Mouse (Mus musculus): ENCODE measurements at regions not wholly inside any gene's neighbourhood (a gene's known extent, or its start where the extent isn't known, plus 50 kb on each side); places are given as distances from the start of the nearest gene placed in this dataset.

DNA sequence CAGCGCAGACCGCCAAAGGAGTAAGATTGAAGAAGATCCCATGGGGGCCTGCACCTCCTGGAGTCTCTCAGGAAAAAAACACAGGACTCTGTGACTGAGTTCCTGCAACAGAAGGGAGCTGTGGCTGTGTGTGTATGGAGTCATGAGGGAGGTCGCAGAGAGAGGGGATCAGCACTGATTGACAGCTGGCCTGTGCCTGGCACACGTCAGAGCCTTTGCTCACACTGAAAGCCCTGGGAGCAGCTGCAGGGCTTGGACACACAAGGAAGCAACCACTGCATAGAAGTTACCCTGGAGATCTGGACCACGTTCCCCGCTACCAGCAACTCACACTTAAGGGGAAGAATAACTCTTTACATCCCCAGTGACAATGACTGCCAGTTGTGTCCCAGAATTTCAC lies 92.3 kb upstream of the Lgalsl start:
- no peak for DNase-seq (ENCODE audit: inconsistent age in 2 of 2, low spot score in 1 of 2)

DNA sequence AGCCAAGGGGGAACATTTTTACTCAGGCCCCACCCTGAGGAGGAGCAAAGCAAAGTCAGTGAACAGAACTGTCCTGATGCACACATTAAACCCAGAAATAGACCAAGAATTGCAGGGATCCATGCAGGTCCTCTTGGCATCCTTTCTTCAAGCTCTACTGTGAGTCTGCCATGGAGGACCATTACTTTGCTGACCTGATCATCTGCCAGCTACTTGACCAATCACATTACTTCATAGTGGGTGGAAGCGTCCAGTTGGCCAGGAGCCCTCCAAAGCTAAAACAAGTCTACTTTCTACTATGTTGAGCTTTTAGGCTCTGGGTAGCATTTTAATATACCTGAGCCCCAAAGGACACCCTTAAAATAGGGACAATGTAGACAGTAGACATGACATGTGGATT lies 98.6 kb upstream of the Lgalsl start:
- DNase-seq (ENCODE audit: inconsistent age in 2 of 2, low spot score in 1 of 2): no peak

DNA sequence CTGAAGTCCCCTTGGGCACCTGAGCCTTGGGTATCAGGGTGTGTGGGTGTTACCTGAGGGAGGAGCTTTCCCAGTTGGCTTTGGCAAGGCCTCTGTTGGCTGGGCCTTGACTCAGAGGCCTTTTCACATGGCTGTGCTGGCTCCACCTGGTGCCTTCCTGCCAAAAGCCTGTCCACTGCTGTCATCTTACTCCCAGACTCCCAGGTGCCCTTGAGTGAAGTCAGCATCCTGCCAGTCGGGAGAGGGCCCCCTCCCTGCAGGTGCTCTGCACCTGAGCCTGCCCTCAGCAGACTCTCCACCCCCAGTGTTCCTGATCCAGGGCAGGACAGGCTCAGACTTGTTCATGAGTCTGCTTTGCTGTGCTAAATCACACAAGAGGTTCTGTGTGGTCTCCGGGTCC lies 99.2 kb upstream of the Lgalsl start:
- no peak for DNase-seq (ENCODE audit: inconsistent age in 2 of 2, low spot score in 1 of 2)

DNA sequence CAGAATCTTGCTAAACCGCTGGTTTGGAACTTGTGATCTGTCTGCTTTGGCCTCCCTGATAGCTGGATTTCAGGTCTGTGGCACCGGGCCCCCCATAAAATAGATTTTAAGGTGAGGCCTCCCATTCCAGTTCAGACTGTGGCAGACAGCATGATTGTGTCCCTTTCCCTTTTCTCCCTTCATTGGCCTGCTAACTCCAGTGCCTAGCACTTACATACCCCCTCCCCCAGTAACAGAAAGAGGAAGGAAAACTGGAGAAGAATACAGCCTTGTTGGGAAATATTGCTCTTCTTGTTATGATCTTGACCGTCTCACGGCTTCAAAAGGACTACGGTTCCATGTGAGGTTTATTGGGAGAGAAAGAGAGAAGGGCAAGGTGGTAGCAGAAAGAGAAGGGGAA lies 99.7 kb upstream of the Lgalsl start:
- no peak for DNase-seq (ENCODE audit: inconsistent age in 2 of 2, low spot score in 1 of 2)

DNA sequence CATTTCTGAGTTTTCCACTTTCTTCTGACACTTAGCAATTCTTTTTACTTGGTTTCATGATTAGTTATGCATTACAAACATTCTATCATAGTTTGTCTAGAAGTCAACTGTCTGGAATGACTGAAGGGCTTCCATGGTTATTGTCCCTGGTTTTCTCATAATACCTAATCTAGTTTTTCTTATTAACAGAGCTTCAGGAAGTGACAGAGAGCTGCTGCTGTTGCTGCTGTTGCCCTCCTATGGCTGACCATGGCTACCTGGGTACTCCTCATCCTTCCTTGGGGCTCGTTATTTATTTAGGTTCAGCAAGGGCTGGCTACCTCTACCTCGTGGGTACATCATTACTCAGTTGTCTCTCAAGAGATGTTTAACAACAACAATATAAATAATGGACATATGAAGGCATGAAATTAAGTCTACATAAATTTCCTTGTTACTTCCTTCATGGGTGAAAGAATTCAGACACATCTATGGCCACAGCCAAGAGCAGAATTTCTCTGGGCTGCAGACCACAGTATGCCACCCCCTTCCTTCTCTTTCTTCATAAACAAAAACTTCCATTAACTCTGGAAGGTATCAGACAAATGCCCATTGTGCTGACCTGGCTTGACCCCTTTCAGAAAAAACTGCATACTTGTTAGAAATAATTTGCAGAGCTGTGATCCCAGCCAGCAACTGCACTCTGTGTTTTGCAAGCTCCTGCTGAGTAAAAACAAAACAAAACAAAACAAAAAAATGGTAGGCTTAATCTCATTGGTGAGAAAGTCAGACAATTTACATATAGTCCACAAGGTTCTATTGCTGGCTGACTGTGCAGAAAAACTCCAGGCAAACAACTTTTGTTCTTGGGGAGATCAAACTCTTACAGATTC lies 103.6 kb upstream of the Lgalsl start:
- DNase-seq (ENCODE audit: inconsistent age in 2 of 2, low spot score in 1 of 2): no peak

DNA sequence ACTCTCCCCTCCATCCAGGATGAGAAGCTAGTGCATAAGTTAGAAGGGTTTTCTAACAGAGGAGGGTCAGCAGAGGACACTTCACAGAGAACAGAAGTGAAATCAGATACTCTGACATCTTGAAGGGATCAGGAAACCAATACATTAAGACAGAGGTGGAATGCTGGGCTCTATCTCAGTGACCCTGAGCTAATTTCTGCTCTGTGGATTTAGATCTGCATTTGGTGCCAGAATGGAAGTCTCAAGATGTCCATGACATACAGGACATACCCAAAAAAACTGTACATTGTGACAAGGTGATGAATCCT lies 104.2 kb upstream of the Lgalsl start:
- no peak for DNase-seq (ENCODE audit: inconsistent age in 2 of 2, low spot score in 1 of 2)

DNA sequence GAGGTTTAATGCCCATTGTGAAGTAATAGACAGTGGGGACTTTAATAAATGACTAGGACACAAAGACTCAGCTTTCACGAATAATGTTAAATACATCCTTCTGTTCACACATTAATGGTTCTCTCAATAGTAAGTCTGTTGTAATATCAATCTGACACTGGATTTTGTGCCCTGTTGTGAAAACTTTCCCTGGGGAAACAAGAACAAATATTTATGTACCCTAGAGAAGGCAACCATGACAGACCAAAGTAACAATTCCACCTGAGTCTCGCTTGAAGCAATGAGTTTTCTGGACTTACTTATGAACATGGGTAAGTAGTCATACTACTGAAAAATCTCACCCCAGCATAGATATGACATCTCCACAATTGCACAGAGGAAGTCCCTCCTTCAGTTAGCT lies 105.1 kb upstream of the Lgalsl start:
- no peak for DNase-seq (ENCODE audit: inconsistent age in 2 of 2, low spot score in 1 of 2)

DNA sequence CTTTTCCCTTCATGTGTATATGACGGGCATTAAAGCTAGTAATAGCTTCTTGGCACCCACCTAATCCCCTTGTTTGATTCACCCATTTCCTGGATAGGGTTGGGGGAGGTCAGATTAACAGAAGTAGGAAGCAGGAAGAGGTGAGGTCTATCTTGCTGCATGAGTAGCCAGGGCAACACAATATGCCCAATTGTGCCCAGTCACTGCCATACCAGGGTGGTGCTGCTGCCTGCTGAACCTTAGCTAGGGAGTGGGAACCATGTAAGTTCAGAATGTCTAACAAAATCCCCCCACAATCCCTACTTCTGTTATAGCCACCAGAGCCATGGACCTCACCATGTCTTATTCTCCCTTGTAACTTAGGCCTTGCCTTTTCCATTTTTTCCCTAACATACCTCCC lies 106.1 kb upstream of the Lgalsl start:
- DNase-seq (ENCODE audit: inconsistent age in 2 of 2, low spot score in 1 of 2): no peak

DNA sequence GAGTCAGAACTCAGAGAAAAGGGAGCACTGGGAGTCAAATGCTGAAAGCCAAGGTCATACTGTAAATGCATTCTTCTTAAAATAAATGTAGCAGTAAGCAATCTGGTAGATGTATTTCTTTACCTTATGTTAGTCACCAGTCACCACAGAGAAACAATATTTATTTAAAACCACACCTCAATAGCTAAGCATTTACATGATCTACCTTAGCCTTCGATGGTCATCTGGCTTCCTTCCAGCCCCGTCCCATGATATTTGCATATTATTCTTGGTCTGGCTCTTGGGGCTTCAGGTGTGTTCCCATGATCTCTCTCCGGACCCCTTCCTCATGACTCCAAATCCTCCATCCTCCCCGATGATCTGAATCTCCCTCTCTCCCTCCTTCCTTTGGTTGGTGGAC lies 107.1 kb upstream of the Lgalsl start:
- no peak for DNase-seq (ENCODE audit: inconsistent age in 2 of 2, low spot score in 1 of 2)

DNA sequence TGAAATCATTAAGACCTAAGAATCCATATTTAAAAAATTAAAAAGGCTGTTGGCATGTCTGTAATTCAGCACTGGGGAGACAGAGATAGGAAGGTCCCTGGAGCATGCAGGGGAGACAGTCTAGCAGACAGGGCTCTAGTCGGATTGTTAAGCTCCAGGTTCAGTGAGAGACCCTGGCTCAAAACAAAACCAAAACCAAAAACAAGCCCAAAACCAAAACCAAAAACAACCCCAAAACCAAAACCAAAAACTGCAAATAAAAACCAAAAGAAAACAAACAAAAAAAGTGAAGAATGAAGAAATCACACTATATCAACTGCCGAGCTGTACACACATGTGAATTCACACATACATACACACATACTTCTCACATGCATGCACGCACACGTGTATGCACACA lies 108.8 kb upstream of the Lgalsl start:
- DNase-seq (ENCODE audit: inconsistent age in 2 of 2, low spot score in 1 of 2): no peak

DNA sequence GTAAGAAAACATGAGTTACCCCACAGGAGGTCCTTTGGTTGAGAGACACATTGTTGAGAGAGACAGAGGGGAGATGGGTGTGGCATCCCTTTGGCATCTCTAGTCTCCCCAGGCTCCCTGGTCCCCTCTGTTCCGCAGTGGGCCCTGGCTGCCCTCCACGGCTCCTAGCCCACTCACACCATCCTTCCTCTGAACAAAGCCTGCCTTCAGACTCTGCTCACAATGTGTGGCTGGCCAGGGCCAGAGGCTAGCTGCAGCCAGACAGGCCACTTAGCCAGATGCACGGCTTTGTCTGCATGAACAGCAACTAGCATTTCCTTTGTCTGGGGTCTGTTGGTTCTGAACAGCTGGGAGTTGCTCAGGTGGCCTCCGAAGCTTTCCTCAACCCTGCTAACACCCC lies 110.7 kb upstream of the Lgalsl start:
- DNase-seq (ENCODE audit: inconsistent age in 2 of 2, low spot score in 1 of 2): no peak

DNA sequence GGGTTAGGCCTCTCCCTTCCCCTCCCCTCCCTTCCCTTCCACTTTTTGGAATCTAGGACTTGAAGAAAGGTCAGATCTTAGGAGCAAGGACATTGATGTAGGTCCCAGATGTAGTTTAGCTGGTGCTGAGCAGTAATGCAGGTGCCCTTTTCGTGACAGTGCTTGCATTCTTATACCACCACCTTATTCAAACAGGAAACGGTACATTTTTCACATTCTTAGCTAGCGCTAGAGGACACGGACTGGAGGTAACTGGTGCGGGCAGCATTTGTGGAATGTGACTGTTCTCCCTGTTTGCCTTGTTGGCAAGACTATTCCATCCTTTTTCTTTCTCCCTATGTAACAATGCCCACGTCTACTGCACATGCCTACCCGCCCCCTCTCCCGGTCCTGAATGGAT lies 124.7 kb upstream of the Lgalsl start:
- DNase-seq (ENCODE audit: inconsistent age in 2 of 2, low spot score in 1 of 2): no peak

DNA sequence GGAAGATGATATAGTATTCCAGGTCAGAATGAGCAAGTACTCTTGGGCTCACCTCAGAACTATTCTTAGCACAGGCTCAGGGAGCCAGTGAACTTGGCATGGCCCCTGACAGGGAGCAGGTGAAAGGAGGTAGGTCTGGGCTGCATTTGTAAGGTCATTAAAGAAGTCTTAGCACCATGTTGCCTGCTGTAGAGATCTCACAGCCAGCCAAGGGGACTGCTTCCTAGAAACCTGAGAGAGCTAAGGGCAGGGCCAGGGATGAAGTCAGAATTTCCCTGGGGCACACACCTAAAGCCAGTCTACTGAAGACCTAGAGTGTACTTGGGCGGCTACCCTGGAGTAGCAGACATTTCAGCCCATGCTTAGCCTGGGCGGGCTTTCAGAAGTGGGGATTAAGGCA lies 126.9 kb upstream of the Lgalsl start:
- DNase-seq (ENCODE audit: inconsistent age in 2 of 2, low spot score in 1 of 2): peak in 1 of 2 experiments; percentile 28

DNA sequence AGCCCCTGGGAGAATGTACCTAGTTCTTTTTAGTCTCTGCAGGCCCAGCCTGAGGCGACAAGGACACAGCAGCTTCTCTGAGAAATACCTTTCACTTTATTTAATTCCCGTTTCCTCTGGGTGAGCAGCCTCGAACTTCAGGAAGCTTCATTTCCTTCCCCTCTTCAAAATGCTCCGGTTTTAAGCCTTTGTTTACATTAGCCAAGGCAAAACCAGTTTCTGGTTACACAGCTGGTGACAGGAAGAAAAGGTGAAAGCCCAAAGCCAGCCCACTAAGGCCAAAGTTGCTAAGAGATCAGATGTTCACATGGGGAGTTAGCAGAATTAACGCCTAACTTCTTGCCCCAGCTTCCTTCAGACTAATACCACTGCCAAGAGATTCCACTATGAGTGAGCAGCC lies 127.4 kb upstream of the Lgalsl start:
- peak; percentile 8 to 47 for DNase-seq (ENCODE audit: inconsistent age in 2 of 2, low spot score in 1 of 2)

DNA sequence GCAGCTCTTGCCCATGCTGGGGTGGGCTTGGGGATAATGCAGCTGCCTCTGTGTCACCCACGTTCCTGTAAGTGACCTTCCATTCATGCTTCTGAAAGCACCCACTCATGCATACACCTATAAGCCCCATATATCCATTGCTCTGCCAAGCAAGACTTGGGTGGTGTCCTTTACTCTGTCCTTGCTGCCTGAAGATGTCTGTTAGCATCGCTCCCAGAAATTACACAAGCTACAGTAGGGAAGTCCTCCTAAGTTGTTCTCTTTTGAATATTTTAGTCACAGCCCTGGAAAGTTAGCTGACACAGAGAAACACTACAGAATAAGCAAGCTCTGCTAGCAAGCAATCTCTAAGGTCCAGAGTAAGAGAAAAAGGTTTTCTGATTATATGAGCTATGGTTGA lies 129.2 kb upstream of the Lgalsl start:
- DNase-seq (ENCODE audit: inconsistent age in 2 of 2, low spot score in 1 of 2): no peak

DNA sequence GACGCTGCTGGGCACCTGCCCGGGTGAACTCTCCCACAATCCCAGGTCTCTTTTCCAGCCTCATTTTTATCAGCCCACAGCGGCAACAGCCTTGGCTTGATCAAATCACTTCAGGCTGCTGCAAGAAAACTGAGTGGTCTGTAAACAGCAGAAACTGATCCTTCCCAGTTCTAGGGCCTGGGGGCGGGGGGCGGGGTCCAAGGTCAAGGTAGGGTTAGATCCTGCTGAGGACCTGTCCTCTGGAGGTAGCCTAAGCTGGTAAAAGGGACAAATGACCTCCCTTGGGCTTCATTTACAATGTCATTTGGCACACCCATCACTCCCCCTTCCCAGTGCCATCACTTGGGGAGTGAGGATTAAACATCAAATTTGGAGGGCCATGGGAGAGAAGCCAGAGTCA lies 129.9 kb upstream of the Lgalsl start:
- no peak for DNase-seq (ENCODE audit: inconsistent age in 2 of 2, low spot score in 1 of 2)

DNA sequence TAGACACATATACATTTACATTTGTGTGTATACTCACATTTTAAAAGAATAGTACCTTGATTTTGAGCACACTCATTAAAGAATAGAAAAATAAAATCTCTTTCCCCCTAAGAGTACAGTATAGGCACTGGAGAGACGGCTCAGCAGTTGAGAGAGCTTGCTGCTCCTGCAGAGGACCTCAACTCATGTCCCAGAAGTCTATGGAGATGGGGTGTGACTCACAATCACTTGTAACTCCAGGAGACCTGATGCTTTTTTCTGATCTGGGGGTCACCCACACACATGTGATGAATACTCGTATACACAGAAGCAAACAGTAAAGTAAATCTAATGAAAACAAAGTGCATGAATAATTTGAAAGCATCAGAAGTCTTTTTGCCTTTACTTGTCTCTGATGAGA lies 129.5 kb upstream of the Peli1 start:
- no peak for DNase-seq (ENCODE audit: inconsistent age in 2 of 2, low spot score in 1 of 2)

DNA sequence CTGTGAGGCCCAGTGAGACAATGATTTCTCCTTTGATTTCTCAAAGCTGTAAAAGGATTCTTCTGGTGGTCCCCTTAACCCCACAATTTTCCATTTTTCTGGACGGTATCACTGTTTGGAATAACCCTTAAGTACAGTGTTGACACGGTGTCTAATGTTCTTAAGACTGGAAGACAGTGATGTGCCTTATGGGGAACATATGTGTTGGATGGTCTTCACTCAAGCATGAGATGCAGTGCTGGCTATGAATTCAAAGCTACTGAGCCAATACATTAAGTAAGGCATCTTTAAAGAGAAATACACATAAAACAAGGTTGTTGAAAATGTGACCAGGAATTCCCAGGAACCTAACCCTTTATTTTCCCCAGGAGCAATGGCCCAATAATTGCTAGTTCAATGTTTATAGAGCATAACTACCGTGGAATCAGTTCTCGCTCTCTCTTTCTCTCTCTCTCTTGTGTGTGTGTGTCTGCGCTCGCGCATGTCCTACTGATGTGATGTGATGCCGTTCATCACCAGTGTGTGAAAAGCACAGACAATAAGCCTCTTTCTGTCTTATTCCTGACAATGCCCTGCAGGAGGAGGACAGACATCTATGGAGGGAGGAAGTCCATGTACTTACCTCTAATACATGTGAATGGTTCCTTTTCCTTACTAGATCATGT lies 125.4 kb upstream of the Peli1 start:
- no peak for DNase-seq (ENCODE audit: inconsistent age in 2 of 2, low spot score in 1 of 2)

DNA sequence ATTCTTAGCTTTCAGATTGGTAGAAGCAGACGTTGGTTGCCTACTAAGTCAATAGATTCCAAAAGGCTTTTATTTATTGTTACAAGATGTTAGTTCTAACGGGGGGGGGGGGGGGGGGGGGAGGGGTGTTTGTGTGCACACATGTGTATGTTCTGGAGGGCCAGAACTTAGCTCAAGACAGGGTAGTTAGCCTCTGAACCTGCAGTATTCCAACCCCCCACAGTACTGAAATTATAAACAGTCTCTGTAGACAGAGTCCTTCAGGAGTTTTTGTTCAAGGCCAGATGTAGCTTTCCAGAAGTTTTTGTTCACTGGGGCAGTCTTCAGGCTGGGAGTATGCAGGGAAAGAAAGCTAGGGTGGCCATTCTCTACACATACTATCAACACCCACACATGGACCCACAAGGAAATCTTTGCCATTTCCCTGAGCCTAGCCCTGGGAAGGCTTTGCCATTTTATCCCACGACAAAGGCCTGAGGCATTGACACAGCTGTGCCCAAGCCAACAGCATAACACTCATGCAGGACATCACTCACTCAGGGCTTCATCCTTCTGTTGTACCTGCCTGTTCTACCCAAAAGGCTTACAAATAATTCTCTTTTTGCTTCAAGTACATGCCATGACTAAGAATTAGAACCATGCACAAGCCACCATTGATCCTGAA lies 123.6 kb upstream of the Peli1 start:
- DNase-seq (ENCODE audit: inconsistent age in 2 of 2, low spot score in 1 of 2): no peak

DNA sequence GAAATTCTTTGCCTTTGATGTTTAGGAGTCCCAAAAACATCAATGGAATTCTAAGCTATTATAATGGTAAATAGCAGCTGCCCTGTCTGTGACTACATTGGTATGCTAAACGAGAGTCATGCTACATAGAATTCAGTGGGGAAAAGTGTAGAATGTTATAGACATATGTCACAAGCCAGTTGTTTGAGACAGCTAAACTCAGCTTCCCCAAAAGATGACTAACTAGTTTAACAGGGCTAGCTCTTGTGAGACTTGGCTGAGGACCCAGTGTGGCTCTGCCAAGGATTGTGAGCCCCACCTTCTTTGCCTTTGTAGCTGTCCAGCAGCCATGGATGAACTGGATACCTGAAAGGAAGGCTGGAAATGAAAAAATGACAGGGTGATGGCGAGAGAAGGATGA lies 122.8 kb upstream of the Peli1 start:
- no peak for DNase-seq (ENCODE audit: inconsistent age in 2 of 2, low spot score in 1 of 2)

DNA sequence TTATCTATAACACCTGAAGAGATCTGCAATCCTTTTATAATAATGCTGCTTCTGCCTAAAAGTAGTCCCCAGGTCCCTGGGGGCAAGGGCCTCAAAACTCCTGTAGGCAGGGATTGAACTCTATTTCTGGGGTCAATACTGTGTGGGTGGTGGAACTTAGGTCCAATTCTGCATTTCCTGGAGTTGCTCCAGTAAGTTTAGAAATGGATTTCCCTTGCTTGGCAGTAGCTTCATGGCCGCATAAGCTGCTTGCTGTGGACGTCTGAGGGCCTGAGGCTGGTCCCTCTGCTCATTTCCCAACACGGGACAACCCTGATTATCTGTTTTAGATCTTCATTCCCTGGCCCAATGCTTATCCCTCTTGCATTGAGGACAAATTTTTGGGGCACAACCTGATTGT lies 118.0 kb upstream of the Peli1 start:
- no peak for DNase-seq (ENCODE audit: inconsistent age in 2 of 2, low spot score in 1 of 2)

DNA sequence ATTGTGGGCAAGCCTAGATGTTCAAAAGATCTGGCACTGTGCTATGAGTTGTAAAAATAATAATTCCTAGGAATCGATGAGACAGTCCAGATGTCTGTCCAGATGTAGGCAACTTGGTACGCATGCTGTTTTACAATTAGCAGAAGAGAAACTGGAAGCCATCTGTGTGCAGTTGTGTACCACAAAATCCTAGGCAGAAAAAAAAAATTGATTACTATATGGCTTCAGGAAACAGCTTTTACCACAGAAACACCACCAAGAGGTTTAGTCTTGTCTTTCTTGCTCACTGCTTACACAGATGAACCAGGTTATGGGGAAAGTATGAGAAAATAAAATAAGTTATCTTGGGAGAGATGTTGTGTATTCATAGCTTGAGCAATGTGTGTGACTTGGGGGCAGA lies 109.5 kb upstream of the Peli1 start:
- DNase-seq (ENCODE audit: inconsistent age in 2 of 2, low spot score in 1 of 2): no peak

Data from adrenal gland, adult (tissue).